Mouse (Mus musculus): ENCODE results near the gene Etv2.

DNA sequence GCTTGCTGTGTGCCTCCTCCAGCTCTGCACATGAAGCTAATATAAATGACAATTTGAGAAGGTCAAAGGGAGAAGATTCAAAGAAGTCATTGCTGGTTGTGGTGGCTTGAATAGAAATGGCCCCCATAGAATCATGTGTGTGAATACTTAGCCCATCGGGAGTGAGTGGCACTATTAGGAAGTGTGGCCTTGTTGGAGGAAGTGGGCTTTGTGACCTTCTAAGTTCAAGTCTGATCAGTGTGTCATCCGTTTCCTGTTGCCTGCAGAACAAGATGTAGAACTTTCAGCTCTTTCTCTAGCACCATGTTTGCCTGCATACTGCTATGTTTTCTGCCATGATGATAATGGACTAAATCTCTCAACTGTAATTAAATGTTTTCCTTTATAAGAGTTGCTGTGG, 47.8 kb upstream of the Etv2 start:
- TF ChIP-seq CTCF (IDR thresholded peaks at IDR 0.05; ENCODE audit: extremely low read depth, insufficient read depth, low read length) (no peak), POLR2A (IDR thresholded peaks at IDR 0.05; ENCODE audit: extremely low read depth, insufficient read depth, low read length) (no peak)

All from cortical plate, adult 2 months (tissue).